Mouse (Mus musculus) G1E-ER4 (cell line): ENCODE measurements around the gene Myh3. TPM values are rescaled to one million over a fixed set of nuclear protein-coding genes. Genes with fewer than 3 reads are reported as not detected.

ENCODE experiments used
- GATA1 ChIP-seq: IDR thresholded peaks from one replicate; pipeline ENCODE4 v1.8.0; 2012; ENCODE audit warnings: low read length, inconsistent platforms
- polyA plus RNA-seq: library from polyadenylated mRNA; stranded (reverse); fragments of >175 nt; gene quantifications from 2 replicates; pipeline ENCODE4 v1.2.3, GENCODE M21; 2012

Gene Myh3
- polyA plus RNA-seq, 1 experiment: not detected

GRCm38 (mm10) chr11:67061311-67061710 lies 16.8 kb upstream of the Myh3 start:
- TF ChIP-seq GATA1: no peak

- no peak for TF ChIP-seq GATA1
Observed at GRCm38 (mm10) chr11:67062726-67063125, 15.4 kb upstream of the Myh3 start.

GRCm38 (mm10) chr11:67067741-67068140 lies 10.4 kb upstream of the Myh3 start:
- TF ChIP-seq GATA1: no peak

GRCm38 (mm10) chr11:67072615-67073130 lies 5.4 kb upstream of the Myh3 start:
- TF ChIP-seq GATA1: no peak

GRCm38 (mm10) chr11:67075036-67075435 lies 3.1 kb upstream of the Myh3 start:
- TF ChIP-seq GATA1: no peak

GRCm38 (mm10) chr11:67076781-67077180 lies 1.3 kb upstream of the Myh3 start:
- no peak for TF ChIP-seq GATA1

- TF ChIP-seq GATA1: no peak
Observed at GRCm38 (mm10) chr11:67077435-67077834, 665 bp upstream of the Myh3 start.

GRCm38 (mm10) chr11:67078888-67079287 lies 788 bp downstream of the Myh3 start:
- TF ChIP-seq GATA1: no peak

GRCm38 (mm10) chr11:67079740-67080139 lies 1.6 kb downstream of the Myh3 start:
- TF ChIP-seq GATA1: no peak

GRCm38 (mm10) chr11:67080168-67080567 lies 2.1 kb downstream of the Myh3 start:
- no peak for TF ChIP-seq GATA1

GRCm38 (mm10) chr11:67081125-67081649 lies 3.1 kb downstream of the Myh3 start:
- TF ChIP-seq GATA1: no peak

GRCm38 (mm10) chr11:67082188-67082587 lies 4.1 kb downstream of the Myh3 start:
- TF ChIP-seq GATA1: no peak

GRCm38 (mm10) chr11:67082793-67083192 lies 4.7 kb downstream of the Myh3 start:
- no peak for TF ChIP-seq GATA1

GRCm38 (mm10) chr11:67083239-67083638 lies 5.1 kb downstream of the Myh3 start:
- TF ChIP-seq GATA1: no peak

- no peak for TF ChIP-seq GATA1
Observed at GRCm38 (mm10) chr11:67083712-67084340, 5.7 kb downstream of the Myh3 start.

GRCm38 (mm10) chr11:67085489-67085888 lies 7.4 kb downstream of the Myh3 start:
- TF ChIP-seq GATA1: no peak

GRCm38 (mm10) chr11:67086467-67087164 lies 8.5 kb downstream of the Myh3 start:
- no peak for TF ChIP-seq GATA1
